Mouse (Mus musculus) lung, embryonic 14.5 days (tissue): ENCODE measurements at regions not wholly inside any gene's neighbourhood (a gene's known extent, or its start where the extent isn't known, plus 50 kb on each side); places are given as distances from the start of the nearest gene placed in this dataset.
A peak's percentile ranks its signal among the peaks of the same experiment; 100 is the strongest.

ENCODE experiments used
- ATAC-seq: fragments of 200-750 bp; cut with Nextera tagmentation; 2 replicates; pipeline ENCODE4 v1.8.0; 2017; ENCODE audit warnings: mild to moderate bottlenecking, moderate TSS enrichment, moderate library complexity; ENCODE audit not compliant: insufficient read depth
- DNase-seq: peaks from one replicate; pipeline ENCODE4 v3.0.0-alpha.2; 2015
- H3K27ac ChIP-seq: fragments of 300-500 bp; sonication (generic); 2 replicates; pipeline ENCODE4 v1.5.1; 2014; ENCODE audit warnings: low read depth, mild to moderate bottlenecking, moderate library complexity
- H3K27me3 ChIP-seq: fragments of 300-500 bp; sonication (generic); 2 replicates; pipeline ENCODE4 v1.6.1; 2014; ENCODE audit warnings: low read length, control low read depth; ENCODE audit not compliant: insufficient read depth
- H3K36me3 ChIP-seq: fragments of 300-500 bp; sonication (generic); 2 replicates; pipeline ENCODE4 v1.6.1; 2014; ENCODE audit warnings: control low read depth; ENCODE audit not compliant: insufficient read depth
- H3K4me1 ChIP-seq: fragments of 300-500 bp; sonication (generic); 2 replicates; pipeline ENCODE4 v1.6.1; 2014; ENCODE audit warnings: antibody characterized with exemption, control low read depth; ENCODE audit not compliant: insufficient read depth
- H3K4me2 ChIP-seq: fragments of 300-500 bp; sonication (generic); 2 replicates; pipeline ENCODE4 v1.6.1; 2014; ENCODE audit warnings: mild to moderate bottlenecking
- H3K4me3 ChIP-seq: fragments of 300-500 bp; sonication (generic); 2 replicates; pipeline ENCODE4 v1.5.1; 2014; ENCODE audit warnings: low read depth, low read length
- H3K9ac ChIP-seq: fragments of 300-500 bp; sonication (generic); 2 replicates; pipeline ENCODE4 v1.6.1; 2014
- H3K9me3 ChIP-seq: fragments of 300-500 bp; sonication (generic); 2 replicates; pipeline ENCODE4 v1.6.1; 2016; ENCODE audit warnings: low read depth, low read length, control low read depth
- CTCF ChIP-seq: IDR thresholded peaks from 2 replicates; pipeline ENCODE4 v1.5.1; 2016; ENCODE audit warnings: antibody characterized with exemption, low read depth
- WGBS: fragments of 180-500 bp; shearing (Covaris S2); extraction: QIAGEN DNeasy Blood & Tissue Kit; methylation state at CpG from one replicate; pipeline ENCODE4 v1.1.7; 2014; 5-methylcytosine and 5-hydroxymethylcytosine counted together

DNA sequence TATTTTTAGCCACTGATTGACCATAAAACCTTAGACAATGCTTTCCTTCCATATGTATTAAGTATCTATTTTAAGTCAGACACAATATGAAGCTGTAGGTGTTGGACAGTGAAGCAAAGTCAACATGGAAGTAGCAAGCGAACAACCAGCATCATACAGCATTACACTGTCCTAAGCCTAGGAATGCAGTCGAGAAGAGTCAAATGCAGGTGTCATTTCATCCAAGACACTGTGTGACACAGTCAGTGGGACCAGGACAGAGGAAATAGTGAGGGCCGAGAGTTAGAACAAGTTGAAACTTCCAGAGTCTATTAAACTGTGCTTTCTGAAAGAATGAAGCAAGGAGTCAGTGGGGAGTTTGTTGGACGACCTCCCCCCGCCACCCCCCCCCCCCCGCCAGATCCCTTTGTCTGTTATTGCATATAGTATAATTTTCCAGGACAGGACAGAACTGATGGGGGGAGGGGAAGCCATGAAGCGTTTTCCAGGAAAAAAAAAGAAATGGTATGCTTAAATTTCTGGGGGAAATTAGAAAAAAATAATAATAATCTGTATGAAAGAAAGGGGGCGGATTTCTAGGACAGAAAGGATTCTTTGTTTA, 559.9 kb downstream of the Rps29 start:
- Histone ChIP-seq H3K27ac (no peak overlapping the region), H3K36me3 (no peaks in the 10 kb centered on the region), H3K27me3 (no peaks in the 10 kb centered on the region), H3K9ac (no peak overlapping the region), H3K4me3 (no peak overlapping the region), H3K4me2 (no peak overlapping the region), H3K4me1 (no peaks in the 10 kb centered on the region), H3K9me3 (no peaks in the 10 kb centered on the region)
- no peak for DNase-seq
- 66% methylated on average over 8 of the region's 8 CpGs for whole genome bisulfite sequencing
- no peak for TF ChIP-seq CTCF
- ATAC-seq, result no peak

GRCm38 (mm10) chr12:68585524-68585872, 573.5 kb downstream of the Rps29 start:
- WGBS, result 81% methylated on average over 3 of the region's 3 CpGs
- Histone ChIP-seq H3K4me2 (no peak overlapping the region), H3K4me1 (no peaks in the 10 kb centered on the region), H3K4me3 (no peak overlapping the region), H3K27me3 (no peaks in the 10 kb centered on the region), H3K27ac (no peak overlapping the region), H3K9me3 (no peaks in the 10 kb centered on the region), H3K36me3 (no peaks in the 10 kb centered on the region), H3K9ac (no peak overlapping the region)
- TF ChIP-seq CTCF, result no peak
- ATAC-seq, result no peak
- no peak for DNase-seq

DNA sequence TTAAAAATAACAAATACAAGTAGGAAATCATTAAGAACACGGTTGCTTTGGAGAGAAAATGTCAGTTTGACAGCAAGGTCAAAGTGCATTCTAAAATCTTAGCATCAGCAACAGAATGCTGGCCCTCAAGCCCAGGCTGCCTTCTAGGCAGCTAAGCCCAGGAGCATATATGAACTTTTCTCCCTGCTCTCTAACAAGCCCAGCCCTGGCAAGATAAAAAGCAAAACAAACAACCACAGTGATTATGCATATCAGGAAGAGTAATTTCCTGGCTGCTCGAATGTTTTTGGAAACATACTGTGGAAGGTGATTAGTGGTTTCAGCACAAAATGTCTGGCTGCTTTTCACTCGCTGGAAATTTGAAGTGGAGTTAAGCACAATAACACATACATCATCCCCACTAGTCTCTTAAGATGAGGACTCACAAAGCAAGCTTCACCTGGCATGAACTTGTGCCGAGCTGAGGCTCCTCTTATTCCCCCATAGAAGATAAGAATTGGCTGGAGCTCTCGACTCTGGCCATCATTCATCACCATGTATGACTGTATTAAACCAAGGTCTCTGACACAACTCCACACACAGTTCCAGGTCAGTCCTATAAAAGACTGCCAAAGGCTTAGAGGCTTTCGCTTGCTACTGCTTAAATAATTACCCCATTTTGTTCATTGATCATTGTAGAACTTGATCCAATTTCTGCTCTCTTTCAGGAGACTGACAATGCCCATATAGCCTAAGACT, 574.0 kb downstream of the Rps29 start:
- ATAC-seq (peak; percentile 38; the same call in 1 of the 2 replicates), DNase-seq (peak; percentile 37)
- Histone ChIP-seq H3K4me3 (no peak overlapping the region), H3K36me3 (no peaks in the 10 kb centered on the region), H3K4me2 (no peak overlapping the region), H3K4me1 (no peaks in the 10 kb centered on the region), H3K27ac (no peak overlapping the region), H3K9ac (no peak overlapping the region), H3K9me3 (no peaks in the 10 kb centered on the region), H3K27me3 (no peaks in the 10 kb centered on the region)
- TF ChIP-seq CTCF, result no peak
- 18% methylated on average over 6 of the region's 6 CpGs for WGBS

- no peaks in the 10 kb centered on the region for H3K9me3 ChIP-seq
- H3K9ac ChIP-seq, result no peak overlapping the region
- WGBS, result 51% methylated on average over 5 of the region's 5 CpGs
- no peak overlapping the region for H3K27ac ChIP-seq
- H3K36me3 ChIP-seq, result no peaks in the 10 kb centered on the region
- no peaks in the 10 kb centered on the region for H3K27me3 ChIP-seq
- no peak overlapping the region for H3K4me3 ChIP-seq
- H3K4me2 ChIP-seq, result no peak overlapping the region
- H3K4me1 ChIP-seq, result no peaks in the 10 kb centered on the region
- no peak for ATAC-seq
- no peak for TF ChIP-seq CTCF
- no peak for DNase-seq
Observed at GRCm38 (mm10) chr12:68579909-68580308, 579.1 kb downstream of the Rps29 start.

DNA sequence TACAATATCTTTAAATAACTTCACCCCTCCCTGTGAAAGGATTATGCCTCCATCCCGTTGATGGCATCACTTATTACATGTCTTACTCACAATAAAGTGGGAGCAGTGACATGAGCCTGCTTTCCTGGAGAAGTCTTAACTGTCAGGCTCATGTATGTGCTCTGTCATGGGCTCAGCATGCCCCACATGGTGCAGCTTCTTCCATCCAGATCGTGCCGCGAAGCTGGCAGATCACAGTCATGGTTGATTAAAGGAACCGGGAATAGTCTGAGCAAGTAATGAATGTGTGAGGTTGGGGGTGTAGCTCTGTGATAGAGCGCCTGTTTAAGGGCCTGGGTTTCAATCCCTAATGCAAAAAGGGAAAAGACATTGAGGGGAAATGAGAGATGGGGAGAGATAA, 581.5 kb downstream of the Rps29 start:
- Histone ChIP-seq H3K9ac (no peak overlapping the region), H3K9me3 (no peaks in the 10 kb centered on the region), H3K27ac (no peak overlapping the region), H3K4me2 (no peak overlapping the region), H3K27me3 (no peaks in the 10 kb centered on the region), H3K4me1 (no peaks in the 10 kb centered on the region), H3K36me3 (no peaks in the 10 kb centered on the region), H3K4me3 (no peak overlapping the region)
- no peak for ATAC-seq
- DNase-seq, result no peak
- 81% methylated on average over 6 of the region's 6 CpGs for WGBS
- TF ChIP-seq CTCF, result no peak

DNA sequence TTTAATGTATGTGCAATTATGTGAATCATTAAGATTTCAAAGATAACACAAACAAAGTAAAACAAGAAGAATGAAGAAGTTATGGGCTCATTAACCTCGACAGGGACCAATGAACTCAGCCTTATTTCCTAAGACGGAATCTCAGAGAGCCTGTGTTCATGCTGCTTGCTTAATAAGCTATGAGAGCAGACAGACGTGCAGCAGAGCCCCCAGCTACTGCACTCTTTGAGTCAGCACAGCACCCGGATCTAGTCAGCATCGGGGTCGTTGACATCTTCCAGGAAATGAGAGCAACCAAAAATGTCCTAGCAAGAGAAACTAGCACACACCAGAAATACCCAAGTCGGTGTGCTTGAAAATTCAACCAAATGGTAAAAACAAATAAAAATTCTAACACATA, 582.1 kb downstream of the Rps29 start:
- no peak for DNase-seq
- WGBS, result 47% methylated on average over 7 of the region's 7 CpGs
- no peak overlapping the region for H3K4me2 ChIP-seq

GRCm38 (mm10) chr12:68554943-68555627, 603.9 kb downstream of the Rps29 start:
- Histone ChIP-seq H3K27me3 (no peaks in the 10 kb centered on the region), H3K27ac (no peak overlapping the region), H3K4me1 (no peaks in the 10 kb centered on the region), H3K4me2 (no peak overlapping the region), H3K9ac (no peak overlapping the region), H3K36me3 (no peaks in the 10 kb centered on the region), H3K9me3 (no peaks in the 10 kb centered on the region), H3K4me3 (no peak overlapping the region)
- 51% methylated on average over 6 of the region's 7 CpGs for WGBS
- ATAC-seq (peak; percentile 54; the same call in 1 of the 2 replicates), DNase-seq (no peak)
- TF ChIP-seq CTCF, result no peak

More for the DNA sequence above, 582.1 kb downstream of the Rps29 start:
- no peaks in the 10 kb centered on the region for H3K4me1 ChIP-seq
- H3K9me3 ChIP-seq, result no peaks in the 10 kb centered on the region
- no peak for ATAC-seq
- no peak overlapping the region for H3K9ac ChIP-seq
- H3K27ac ChIP-seq, result no peak overlapping the region
- H3K36me3 ChIP-seq, result no peaks in the 10 kb centered on the region
- no peak overlapping the region for H3K4me3 ChIP-seq
- H3K27me3 ChIP-seq, result no peaks in the 10 kb centered on the region
- TF ChIP-seq CTCF, result no peak
